Mouse (Mus musculus) left cerebral cortex, postnatal 14 days (tissue): Measurements from ENCODE around the gene A630023A22Rik. TPM values are rescaled to one million over a fixed set of nuclear protein-coding genes. Genes with fewer than 3 reads are reported as not detected.
A peak's percentile ranks its signal among the peaks of the same experiment; 100 is the strongest.

ENCODE experiments used
- DNase-seq, 2 experiments: peaks; one replicate each; pipeline ENCODE4 v3.0.0; 2021 to 2022; ENCODE audit warnings: low spot score in 2 of 2, mixed read lengths in 1 of 2
- intact Hi-C: fragments of 180-260 bp; cut with DNase I; formaldehyde crosslinking; loops from one replicate; pipeline ENCODE4 v1.15.1; 2025
- total RNA-seq, 2 experiments: library from RNA; stranded (reverse); gene quantifications; 2 replicates each; pipeline ENCODE4 v1.2.3; 2021

A630023A22Rik gene
- total RNA-seq, 2 experiments from 2014 or later, result not detected

- no peak for DNase-seq
- intact Hi-C loops, result loop anchor here (10.0 kb wide), 3 partner anchors 145 to 685 kb away; no protein-coding TSS in a partner anchor
Measured at GRCm38 (mm10) chr14:34089796-34090195, 12.8 kb downstream of the A630023A22Rik start.

GRCm38 (mm10) chr14:34087856-34088398 is 14.6 kb downstream of the A630023A22Rik start:
- DNase-seq, result no peak
- intact Hi-C loops, result loop anchor here (10.0 kb wide), 3 partner anchors 147 to 687 kb away; no protein-coding TSS in a partner anchor

- intact Hi-C loops, result loop anchor here (10.0 kb wide), 3 partner anchors 148 to 688 kb away; no protein-coding TSS in a partner anchor
- no peak for DNase-seq
Measured at GRCm38 (mm10) chr14:34086806-34087205, 15.7 kb downstream of the A630023A22Rik start.

- no peak for DNase-seq
- intact Hi-C loops, result loop anchor here (10.0 kb wide), 3 partner anchors 149 to 689 kb away; no protein-coding TSS in a partner anchor
Measured at GRCm38 (mm10) chr14:34085731-34086130, 16.8 kb downstream of the A630023A22Rik start, which contains the start of gene Anxa8. TSS of gene Anxa8 (plus strand) at chr14:34085981.

- intact Hi-C loops, result loop anchor here (1.0 to 10.0 kb wide), 7 partner anchors 25 to 694 kb away; no protein-coding TSS in a partner anchor
- DNase-seq, result peak; percentile 70 to 83
Measured at GRCm38 (mm10) chr14:34080321-34080997, 22.1 kb downstream of the A630023A22Rik start.

GRCm38 (mm10) chr14:34078293-34078692 is 24.3 kb downstream of the A630023A22Rik start:
- DNase-seq, result no peak
- intact Hi-C loops, result no loop called here

GRCm38 (mm10) chr14:34077222-34077621 is 25.3 kb downstream of the A630023A22Rik start:
- intact Hi-C loops, result no loop called here
- DNase-seq, result no peak

GRCm38 (mm10) chr14:34075346-34075745 is 27.2 kb downstream of the A630023A22Rik start:
- intact Hi-C loops, result no loop called here
- DNase-seq, result no peak

GRCm38 (mm10) chr14:34071665-34072064 is 30.9 kb downstream of the A630023A22Rik start:
- no peak for DNase-seq
- intact Hi-C loops, result no loop called here

- intact Hi-C loops, result no loop called here
- DNase-seq, result no peak
Measured at GRCm38 (mm10) chr14:34052516-34052915, 50.0 kb downstream of the A630023A22Rik start, which contains the start of gene Antxrl. TSS of gene Antxrl (plus strand) at chr14:34052707.

- intact Hi-C loops, result no loop called here
- DNase-seq, result no peak
Measured at GRCm38 (mm10) chr14:34050101-34050779, 52.3 kb downstream of the A630023A22Rik start.

GRCm38 (mm10) chr14:34043341-34043740 is 59.2 kb downstream of the A630023A22Rik start:
- intact Hi-C loops, result no loop called here
- DNase-seq, result no peak

- intact Hi-C loops, result no loop called here
Measured at GRCm38 (mm10) chr14:34041241-34041640, 61.3 kb downstream of the A630023A22Rik start.

GRCm38 (mm10) chr14:34033841-34034610 is 68.5 kb downstream of the A630023A22Rik start:
- no peak for DNase-seq
- intact Hi-C loops, result no loop called here

More at GRCm38 (mm10) chr14:34041241-34041640, 61.3 kb downstream of the A630023A22Rik start:
- no peak for DNase-seq

- intact Hi-C loops, result no loop called here
- DNase-seq, result no peak
Measured at GRCm38 (mm10) chr14:34026710-34027109, 75.8 kb downstream of the A630023A22Rik start.

- no peak for DNase-seq
- intact Hi-C loops, result no loop called here
Measured at GRCm38 (mm10) chr14:34016938-34017337, 85.6 kb downstream of the A630023A22Rik start.

GRCm38 (mm10) chr14:34016381-34016780 is 86.2 kb downstream of the A630023A22Rik start, which contains the start of gene Gm5460:
TSS of gene Gm5460 (plus strand) at chr14:34016758.
- intact Hi-C loops, result no loop called here
- DNase-seq, result no peak

GRCm38 (mm10) chr14:34015063-34015462 is 87.5 kb downstream of the A630023A22Rik start, which contains the start of gene Gm30083:
TSS of gene Gm30083 (minus strand) at chr14:34015182.
- intact Hi-C loops, result no loop called here

GRCm38 (mm10) chr14:34002358-34002757 is 100.2 kb downstream of the A630023A22Rik start:
- DNase-seq, result no peak
- intact Hi-C loops, result no loop called here

More at GRCm38 (mm10) chr14:34015063-34015462, 87.5 kb downstream of the A630023A22Rik start, which contains the start of gene Gm30083:
- no peak for DNase-seq
